Mouse (Mus musculus): ENCODE data around the gene Wnt10b.
A peak's percentile ranks its signal among the peaks of the same experiment; 100 is the strongest.

DNA sequence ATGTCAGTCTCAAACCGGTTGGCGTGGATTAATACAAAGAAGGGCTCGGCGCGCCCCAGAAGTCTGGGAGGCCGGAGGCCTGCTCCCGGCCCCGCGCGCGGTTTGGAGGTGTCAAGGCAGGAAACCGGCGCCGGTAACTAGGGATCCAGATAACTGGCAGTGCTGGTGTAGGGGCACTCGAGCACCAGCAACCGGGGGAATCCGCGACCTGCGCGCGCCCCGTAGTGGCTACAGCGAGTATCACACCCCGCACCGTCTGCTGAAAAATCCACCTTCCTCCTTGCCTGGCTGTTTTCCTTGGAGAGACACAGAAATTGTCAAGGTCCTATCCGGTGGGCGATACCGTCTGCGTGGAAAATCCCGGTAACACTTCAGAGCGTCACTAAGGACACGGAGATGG, 26.1 kb upstream of the Wnt10b start:
- TF ChIP-seq CTCF (conservative IDR thresholded peaks at IDR 0.05; ENCODE audit: low read length), result peak; percentile 90
- TF ChIP-seq NANOG (IDR thresholded peaks at IDR 0.05; ENCODE audit: borderline replicate concordance, low read length), result no peak
